Mouse (Mus musculus): Measurements from ENCODE around the gene Atp8a2. TPM values are rescaled to one million over a fixed set of nuclear protein-coding genes. Genes with fewer than 3 reads are reported as not detected.

The Atp8a2 gene
- polyA plus RNA-seq (2012; ENCODE audit: low replicate concordance) = 0.30 and 1.1 TPM in 2 replicates

GRCm38 (mm10) chr14:60196884-60197283 is at the start of gene Atp8a2:
TSS of gene Atp8a2 (minus strand) at chr14:60197179.

DNA sequence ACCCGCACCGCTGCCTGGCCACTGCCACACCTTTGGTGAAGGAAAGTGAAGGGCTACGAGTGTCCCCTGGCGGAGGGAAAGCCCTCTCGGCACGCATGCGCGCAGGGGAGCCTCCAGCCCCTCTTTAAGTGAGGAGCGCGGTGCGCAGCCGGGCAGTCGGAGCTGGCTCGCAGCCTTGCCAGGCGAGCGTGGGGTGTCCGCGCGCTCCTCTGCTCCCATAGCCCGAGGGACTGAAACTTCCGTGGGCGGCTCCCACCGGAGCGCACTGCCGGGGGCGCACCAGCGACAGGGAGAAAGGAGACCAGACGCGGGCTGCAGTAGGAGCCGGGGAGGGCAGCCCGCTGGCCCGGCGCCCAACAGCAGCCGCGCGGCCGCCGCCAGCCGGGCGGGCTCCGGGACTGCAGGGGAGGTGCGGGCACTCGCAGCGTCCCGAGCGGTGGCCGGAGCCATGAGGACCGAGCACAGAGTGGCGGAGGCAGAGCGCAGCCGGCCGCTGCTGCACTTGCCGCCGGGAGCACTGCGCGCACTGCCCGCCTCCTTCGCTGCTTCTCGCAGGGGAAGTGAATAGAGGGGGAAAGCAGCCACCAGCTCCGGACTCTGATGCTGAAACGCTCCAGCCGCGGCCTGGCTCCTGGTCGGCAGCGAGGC is 571.7 kb downstream of the Atp8a2 start, which contains the start of gene Shisa2:
Gene Shisa2 (plus strand): TSS at position 151 of the 648 bp plus-strand sequence.

GRCm38 (mm10) chr14:59597398-59598259 is 599.4 kb downstream of the Atp8a2 start, which contains the start of gene Cdadc1:
TSS of gene Cdadc1 (minus strand) at chr14:59597959.

Other genes with a start within 250 kb of the Atp8a2 start
- gene Nupl1, start 54.3 kb upstream of the Atp8a2 start, polyA plus RNA-seq (2012; ENCODE audit: low replicate concordance) = not detected in 2 replicates
- gene Gm49336, start 54.3 kb upstream of the Atp8a2 start, polyA plus RNA-seq (2012; ENCODE audit: low replicate concordance) = 6.5 and 11.1 TPM in 2 replicates
- 3.6 and 13.6 TPM in 2 replicates for gene Mtmr6, start 68.0 kb upstream of the Atp8a2 start, polyA plus RNA-seq (2012; ENCODE audit: low replicate concordance)
- 0.58 and 1.2 TPM in 2 replicates for gene Amer2, start 176.1 kb upstream of the Atp8a2 start, polyA plus RNA-seq (2012; ENCODE audit: low replicate concordance)